Mouse (Mus musculus) lung, adult 2 months (tissue): ENCODE measurements around the gene Pitpnm3. TPM values are rescaled to one million over a fixed set of nuclear protein-coding genes. Genes with fewer than 3 reads are reported as not detected.

ENCODE experiments used
- DNase-seq: peaks from one replicate; pipeline ENCODE4 v3.0.0; 2022
- H3K4me1 ChIP-seq: fragments of 200-500 bp; 2 replicates; pipeline ENCODE4 v1.6.1; 2011; ENCODE audit warnings: low read length; ENCODE audit not compliant: control insufficient read depth, insufficient read depth
- H3K4me3 ChIP-seq: fragments of 200-500 bp; replicated peaks from 2 replicates; pipeline ENCODE3; 2011; ENCODE audit warnings: low read depth, mild to moderate bottlenecking, control low read depth, low read length; ENCODE audit errors: extremely low read depth
- CTCF ChIP-seq: fragments of 200-500 bp; IDR thresholded peaks from 2 replicates; pipeline ENCODE4 v1.5.1; 2011; ENCODE audit warnings: mild to moderate bottlenecking, low read length, control low read depth; ENCODE audit not compliant: insufficient read depth
- POLR2A ChIP-seq: fragments of 200-500 bp; IDR thresholded peaks from 2 replicates; pipeline ENCODE4 v1.6.1; 2011; ENCODE audit warnings: low read depth, mild to moderate bottlenecking, control low read depth, low read length, borderline replicate concordance; ENCODE audit errors: extremely low read depth
- whole genome bisulfite sequencing: fragments of 180-500 bp; shearing (Covaris S2); methylation state at CpG from one replicate; pipeline ENCODE4 v1.1.7; 2018; 5-methylcytosine and 5-hydroxymethylcytosine counted together
- polyA plus RNA-seq: library from polyadenylated mRNA; depleted of rRNA; stranded (reverse); fragments of >200 nt; gene quantifications from 2 replicates; pipeline ENCODE4 v1.2.3, GENCODE M21; 2012

The Pitpnm3 gene
- polyA plus RNA-seq, 1 experiment, result 30.0 TPM

DNA sequence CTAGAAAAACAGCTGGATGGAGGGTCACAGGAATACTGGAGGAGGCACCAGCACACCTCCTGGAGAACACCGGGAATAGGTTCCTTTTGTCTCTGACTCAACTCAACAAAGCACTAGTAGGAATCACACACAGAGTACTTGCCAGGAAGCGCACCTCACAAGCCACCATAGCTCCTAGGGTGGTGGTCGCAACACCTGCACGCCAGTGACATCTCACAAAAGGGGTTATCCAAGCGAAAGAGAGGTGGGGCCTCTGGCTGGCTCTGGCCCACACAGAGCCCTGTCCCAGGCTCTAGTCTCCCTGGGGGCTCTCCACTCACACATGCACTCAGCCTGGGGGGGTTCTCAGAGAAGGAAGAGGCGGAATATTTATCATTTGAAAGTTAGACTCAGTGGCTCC is 86.8 kb downstream of the Pitpnm3 start:
- no peaks in the 10 kb centered on the region for H3K4me1 ChIP-seq
- H3K4me3 ChIP-seq, result no peak overlapping the region
- DNase-seq, result no peak
- WGBS, result 88% methylated on average over 6 of the region's 6 CpGs
- TF ChIP-seq POLR2A (no peak), CTCF (no peak)

DNA sequence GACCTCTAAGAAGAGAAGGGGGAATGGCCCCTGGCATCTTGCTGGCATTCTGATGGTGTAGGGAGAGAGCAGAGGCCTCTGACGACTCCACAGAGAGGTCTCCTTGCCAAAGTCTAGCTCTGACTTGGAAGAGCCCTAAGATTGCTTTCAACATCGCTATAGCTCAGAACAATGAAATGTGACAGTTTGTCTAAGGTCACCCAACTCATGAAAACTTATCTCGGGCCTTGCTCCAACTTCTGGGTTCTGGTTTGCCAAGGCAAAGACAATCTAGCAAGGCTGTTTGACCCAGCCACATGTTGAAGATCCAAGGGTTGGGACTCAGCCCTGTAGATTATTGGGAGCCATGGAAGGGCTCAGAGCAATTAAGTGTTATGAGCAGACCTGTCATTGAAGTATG is 91.3 kb downstream of the Pitpnm3 start:
- Histone ChIP-seq H3K4me3 (no peak overlapping the region), H3K4me1 (peaks cover 3% of the 10 kb centered on the region; the same call in 1 of the 2 replicates)
- TF ChIP-seq CTCF (no peak), POLR2A (no peak)
- no peak for DNase-seq
- 50% methylated on average over 3 of the region's 3 CpGs for WGBS

DNA sequence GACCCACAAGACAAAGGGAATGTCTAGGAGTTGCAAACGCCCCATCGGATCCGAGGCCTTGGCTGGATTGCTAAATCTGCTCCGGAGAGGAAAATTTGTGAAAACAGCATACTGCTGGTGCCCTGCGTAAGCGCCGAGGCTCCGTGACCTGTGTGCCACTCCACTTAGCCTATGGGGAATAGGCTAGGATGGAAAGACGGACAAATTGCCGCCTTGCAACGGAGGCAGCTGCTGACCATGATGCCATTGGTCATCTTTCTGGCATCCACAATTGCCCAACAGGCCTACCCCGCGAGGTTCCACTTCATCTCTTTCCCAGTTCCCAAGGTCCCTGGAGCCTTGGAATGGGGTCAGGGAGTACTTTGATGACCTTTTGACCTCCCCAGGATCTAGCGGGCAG is 92.9 kb downstream of the Pitpnm3 start:
- no peak overlapping the region for H3K4me3 ChIP-seq
- peaks cover 3% of the 10 kb centered on the region; the same call in 1 of the 2 replicates for H3K4me1 ChIP-seq
- no peak for DNase-seq
- WGBS, result 1% methylated on average over 14 of the region's 14 CpGs
- TF ChIP-seq CTCF, result no peak
- TF ChIP-seq POLR2A, result no peak

GRCm38 (mm10) chr11:72041768-72042607 is 93.6 kb downstream of the Pitpnm3 start, which contains the start of gene Pimreg:
TSS of gene Pimreg (plus strand) at chr11:72042032.
- WGBS, result 1% methylated on average over 52 of the region's 52 CpGs
- H3K4me1 ChIP-seq, result peaks cover 3% of the 10 kb centered on the region; the same call in 1 of the 2 replicates
- TF ChIP-seq CTCF (0 out of 2 replicates have a peak, but pooled peaks have one; percentile 13), POLR2A (no peak)
- peak; percentile 67 for DNase-seq
- peak within 1 kb of the TSS; percentile 73 for H3K4me3 ChIP-seq

DNA sequence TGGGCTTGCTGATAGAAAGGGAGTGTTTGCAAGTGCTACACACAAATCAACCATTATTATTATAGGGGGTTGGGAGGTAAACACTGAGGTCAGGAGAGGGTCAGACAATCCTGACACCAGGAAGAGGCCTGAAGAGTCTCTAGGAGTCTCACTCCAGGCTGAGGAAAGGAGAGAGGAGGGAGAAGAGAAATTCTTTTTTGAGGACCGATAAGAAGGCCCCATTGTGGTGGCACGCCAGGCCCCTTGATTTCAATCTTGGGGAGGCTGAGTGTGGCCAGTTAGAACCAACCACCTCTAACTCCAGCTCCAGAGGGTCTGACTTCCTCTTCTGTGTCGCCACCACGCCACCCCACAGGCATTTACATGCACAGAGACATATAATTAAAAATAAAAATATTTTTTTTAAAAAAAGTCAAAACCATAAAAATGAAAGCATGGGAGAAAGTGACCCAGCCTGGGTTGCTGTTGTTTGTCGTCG is 94.2 kb downstream of the Pitpnm3 start:
- TF ChIP-seq CTCF (no peak), POLR2A (no peak)
- 22% methylated on average over 6 of the region's 6 CpGs for WGBS
- peaks cover 3% of the 10 kb centered on the region; the same call in 1 of the 2 replicates for H3K4me1 ChIP-seq
- H3K4me3 ChIP-seq, result peak overlapping the region; percentile 73
- no peak for DNase-seq

DNA sequence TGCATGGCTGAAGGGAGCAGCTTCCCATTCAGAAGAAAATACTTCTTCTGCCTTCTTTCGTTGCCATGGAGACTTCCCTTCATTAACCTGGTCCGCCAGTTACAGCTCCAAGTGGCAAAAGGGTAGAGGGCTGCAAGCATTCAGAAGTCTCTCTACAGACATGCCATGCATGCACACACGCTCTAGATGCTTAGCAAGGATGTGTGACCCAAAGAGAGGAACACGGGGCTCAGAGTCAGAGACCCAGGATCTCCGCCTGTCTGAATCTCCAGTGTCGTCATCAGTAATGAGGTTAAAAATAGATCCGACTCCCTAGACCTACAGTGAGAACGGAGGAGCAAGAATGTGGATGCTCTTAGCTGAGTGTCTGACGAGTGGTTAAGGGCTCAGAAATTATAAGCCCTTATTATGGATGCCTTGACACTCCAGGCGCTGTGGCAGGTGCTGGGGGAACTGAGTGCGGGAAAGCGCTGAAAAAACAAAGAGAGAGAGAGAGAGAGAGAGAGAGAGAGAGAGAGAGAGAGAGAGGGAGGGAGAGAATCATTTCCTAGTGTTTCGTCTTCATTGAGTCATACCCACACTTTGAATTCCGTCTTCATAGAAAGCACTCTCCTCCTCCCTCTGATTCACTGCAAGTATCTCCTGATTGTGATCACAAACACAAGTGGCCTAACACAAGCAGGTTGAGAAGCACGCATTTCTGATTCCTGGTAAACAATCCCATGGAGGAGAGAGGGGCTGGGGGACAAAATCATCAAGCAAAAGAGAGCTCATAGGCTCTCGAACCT is 95.8 kb downstream of the Pitpnm3 start:
- H3K4me3 ChIP-seq, result no peak overlapping the region
- peaks cover 3% of the 10 kb centered on the region; the same call in 1 of the 2 replicates for H3K4me1 ChIP-seq
- DNase-seq, result no peak
- no peak for TF ChIP-seq POLR2A
- TF ChIP-seq CTCF, result no peak
- 42% methylated on average over 16 of the region's 16 CpGs for WGBS

DNA sequence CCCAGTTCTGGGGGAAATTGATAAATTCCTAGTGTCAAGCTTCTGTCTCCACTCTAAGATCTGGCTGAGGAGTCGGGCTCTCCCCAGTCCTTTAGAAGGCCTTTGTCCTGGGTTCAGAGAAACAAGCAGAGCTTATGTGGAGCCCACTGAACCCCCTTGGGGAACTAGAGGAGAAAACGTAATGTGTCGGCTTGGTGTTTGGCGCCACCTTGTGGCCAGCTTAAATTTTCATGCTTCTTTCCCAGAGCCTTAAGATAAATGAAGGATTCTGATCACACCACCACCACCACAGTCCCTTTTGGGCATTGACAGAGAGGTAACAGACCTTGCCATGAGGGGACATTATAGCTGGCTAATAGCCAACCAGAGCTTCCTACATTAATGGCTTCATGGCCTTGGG is 97.6 kb downstream of the Pitpnm3 start:
- no peak for TF ChIP-seq POLR2A
- TF ChIP-seq CTCF, result peak; percentile 77
- DNase-seq, result peak; percentile 71
- H3K4me3 ChIP-seq, result no peak overlapping the region
- H3K4me1 ChIP-seq, result peaks cover 3% of the 10 kb centered on the region; the same call in 1 of the 2 replicates
- WGBS, result 2% methylated on average over 4 of the region's 4 CpGs

DNA sequence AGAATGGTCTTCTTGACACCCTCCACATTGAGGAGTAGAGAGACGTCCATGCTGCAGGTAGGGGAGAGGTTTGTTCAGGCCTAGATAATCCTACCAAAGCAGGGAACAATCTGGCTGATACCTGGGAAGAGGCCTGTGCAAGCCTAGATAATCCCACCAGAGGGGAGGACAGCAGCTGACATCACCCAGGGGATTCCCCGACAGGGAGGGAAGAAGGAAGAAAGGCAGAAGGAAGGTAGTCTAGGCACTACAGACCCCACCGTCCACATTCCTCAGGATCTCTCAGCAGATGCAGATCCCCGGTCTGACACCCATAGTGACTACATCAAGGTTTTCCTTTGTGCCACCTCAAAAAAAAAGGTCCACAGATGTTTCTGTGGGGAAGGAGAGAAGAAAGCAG is 98.2 kb downstream of the Pitpnm3 start, which contains the start of gene Aipl1:
Aipl1 (minus strand) TSS at position 101 of the 400 bp plus-strand sequence.
- DNase-seq, result no peak
- whole genome bisulfite sequencing, result 63% methylated on average over 4 of the region's 4 CpGs
- no peak within 1 kb of the TSS for H3K4me3 ChIP-seq
- H3K4me1 ChIP-seq, result no peaks in the 10 kb centered on the region; the same call in 1 of the 2 replicates
- no peak for TF ChIP-seq CTCF
- TF ChIP-seq POLR2A, result no peak

DNA sequence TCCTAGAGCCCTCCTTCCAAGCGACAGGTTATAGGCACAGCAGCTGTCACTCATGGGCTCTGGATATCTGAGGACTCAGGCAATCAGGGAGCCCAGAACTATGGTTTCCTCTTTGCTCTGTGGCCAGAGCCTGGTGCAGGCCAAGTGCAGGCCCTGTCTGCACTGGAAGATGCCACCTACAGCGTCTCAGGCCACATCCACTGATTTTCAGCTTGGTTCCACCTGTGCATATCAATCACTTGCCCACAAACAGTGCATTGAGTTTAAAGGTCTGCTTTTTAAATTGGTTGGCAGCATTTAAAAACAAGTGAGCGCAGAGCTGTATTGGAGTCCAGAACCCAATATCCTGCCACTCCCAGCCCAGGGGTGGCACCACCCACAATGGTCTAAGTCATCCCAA is 103.0 kb downstream of the Pitpnm3 start:
- WGBS, result 78% methylated on average over 3 of the region's 3 CpGs
- no peak for TF ChIP-seq CTCF
- TF ChIP-seq POLR2A, result no peak
- no peak for DNase-seq
- Histone ChIP-seq H3K4me3 (no peak overlapping the region), H3K4me1 (no peaks in the 10 kb centered on the region)
